Mouse (Mus musculus) 3T3-L1 (cell line): ENCODE measurements around the gene G6pc3.

Experiments used
- DNase-seq: peaks from one replicate; pipeline ENCODE4 v3.0.0-alpha.2; 2015; ENCODE audit warnings: low read depth, low spot score

G6pc3 gene

DNA sequence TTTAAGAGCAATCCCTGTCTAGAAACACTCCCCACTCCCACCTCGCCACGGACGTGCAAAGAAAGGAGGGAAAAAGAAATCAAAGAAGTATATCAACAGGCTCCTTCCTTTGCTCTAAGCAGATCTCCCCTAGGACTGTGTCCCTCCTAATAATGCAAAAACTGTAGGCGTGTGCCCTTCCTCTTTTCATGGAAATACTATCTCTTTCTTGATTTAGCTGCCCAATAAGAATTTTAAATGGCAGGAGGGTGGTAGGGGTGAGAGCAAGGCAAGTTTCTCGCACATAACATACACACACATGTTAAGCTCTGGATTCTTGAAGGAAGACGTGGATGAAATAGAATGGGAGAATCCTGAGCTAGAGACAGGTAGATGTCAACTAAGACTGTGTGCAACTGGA is 440 bp upstream of the G6pc3 start:
- DNase-seq = no peak

DNA sequence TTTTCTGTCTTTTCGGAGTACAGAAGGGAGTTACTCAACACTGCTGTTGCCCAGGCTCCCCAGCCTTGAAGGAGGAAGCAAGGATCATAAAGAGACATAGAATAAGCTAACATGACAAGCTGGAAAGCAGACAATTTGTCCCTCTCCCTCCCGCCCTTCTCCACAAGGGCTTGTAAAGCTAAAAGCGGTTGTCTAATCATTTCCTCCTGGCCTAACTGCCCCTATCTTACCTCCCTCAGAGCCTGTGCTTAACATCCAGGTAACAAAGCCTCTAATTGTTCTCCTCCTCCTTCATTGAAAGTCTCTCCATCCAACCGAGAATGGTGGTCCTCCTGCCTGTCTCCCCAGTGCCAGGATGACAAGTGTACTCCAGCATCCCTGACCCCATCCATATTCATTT is 1.4 kb downstream of the G6pc3 start:
- no peak for DNase-seq

DNA sequence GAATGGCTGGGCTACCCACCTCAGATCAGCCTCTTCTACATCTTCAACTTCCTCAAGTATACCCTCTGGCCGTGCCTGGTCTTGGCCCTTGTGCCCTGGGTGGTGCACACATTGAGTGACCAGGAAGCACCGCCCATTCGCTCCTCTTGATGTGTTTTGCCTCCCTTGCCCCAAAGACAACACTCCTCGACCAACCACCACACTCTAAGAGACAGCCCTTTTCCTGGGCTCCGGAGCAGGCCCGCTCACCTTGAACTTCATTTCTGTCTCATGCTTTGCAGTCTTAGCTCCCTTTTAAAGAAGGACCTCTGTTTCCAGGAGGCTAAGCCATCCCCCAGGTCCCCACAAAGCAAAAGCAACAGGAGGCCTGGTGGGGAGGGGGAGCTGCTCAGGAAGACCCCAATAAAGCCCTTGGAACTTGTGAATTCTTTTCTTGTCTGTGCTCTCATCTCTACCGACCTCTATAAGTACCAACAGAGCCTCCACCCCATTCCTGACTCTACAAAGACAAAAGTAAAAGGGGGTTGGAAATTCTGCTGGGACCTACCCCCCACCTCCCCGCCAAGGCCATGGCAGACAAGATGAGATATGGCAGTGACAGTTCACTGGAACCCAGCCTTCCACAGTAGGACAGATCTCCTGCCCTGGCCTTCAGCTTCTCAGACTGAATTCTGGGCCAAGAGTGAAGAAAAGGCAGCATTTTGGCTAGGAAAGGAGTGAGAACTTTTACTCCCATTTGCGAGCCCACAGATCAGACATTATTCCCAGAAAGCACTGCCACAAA is 4.4 kb downstream of the G6pc3 start:
- DNase-seq = no peak

DNA sequence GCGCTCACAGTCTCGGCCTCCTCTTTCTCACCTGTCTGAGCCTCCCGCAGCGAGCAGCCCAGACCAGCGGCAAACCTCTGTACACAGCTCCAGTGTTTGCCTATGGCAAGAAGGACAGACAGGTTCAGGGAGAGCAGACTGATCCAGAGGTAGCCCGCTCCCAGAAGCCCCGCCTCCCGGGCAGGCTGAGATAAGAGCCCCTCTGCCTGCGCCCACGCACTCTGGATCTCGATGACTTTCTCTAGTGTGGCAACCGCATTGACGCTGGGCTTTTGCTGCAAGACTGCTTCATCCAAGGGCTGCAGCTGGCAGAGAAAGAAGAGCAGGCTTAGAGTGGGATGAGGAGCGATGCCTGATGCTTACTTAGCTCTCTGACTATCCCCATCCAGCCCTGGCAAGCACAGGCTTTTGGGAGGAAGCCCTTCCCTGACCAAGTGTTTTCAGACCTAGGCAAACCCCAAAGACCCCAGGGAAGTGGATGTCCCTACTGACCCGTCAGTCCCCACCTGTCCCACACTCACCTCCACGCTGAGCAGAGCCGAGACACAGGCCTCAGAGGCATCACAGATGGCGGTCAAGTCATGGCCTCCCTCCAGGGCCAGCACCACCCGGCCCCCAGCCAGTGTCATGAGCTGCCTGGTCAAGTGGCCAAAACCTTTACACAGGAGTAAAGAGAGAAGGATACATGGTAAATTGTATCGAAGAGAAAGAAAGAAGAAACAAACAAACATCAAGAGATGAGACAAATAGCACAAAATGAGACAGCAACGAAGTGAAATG is 6.8 kb downstream of the G6pc3 start:
- DNase-seq = no peak

DNA sequence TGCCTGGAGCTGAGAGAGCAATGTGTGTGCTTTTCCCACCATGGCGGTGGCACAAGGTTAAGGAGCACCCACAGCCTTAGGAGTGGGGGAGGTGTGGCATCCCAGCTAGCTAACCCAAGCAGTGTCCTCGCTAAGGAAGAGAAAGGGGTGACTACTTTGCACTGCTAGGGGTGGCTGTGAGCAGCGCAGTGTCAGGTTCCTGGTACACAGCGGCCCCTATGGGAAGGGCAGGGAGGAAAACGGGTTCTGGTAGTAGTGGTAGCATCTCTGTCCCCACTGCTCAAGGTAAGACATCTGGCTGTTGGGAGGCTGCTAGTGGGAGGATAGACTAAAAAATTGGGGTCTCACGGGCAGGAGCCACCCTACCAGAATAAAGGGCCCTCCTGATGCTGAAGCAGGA is 8.8 kb downstream of the G6pc3 start:
- DNase-seq = no peak

DNA sequence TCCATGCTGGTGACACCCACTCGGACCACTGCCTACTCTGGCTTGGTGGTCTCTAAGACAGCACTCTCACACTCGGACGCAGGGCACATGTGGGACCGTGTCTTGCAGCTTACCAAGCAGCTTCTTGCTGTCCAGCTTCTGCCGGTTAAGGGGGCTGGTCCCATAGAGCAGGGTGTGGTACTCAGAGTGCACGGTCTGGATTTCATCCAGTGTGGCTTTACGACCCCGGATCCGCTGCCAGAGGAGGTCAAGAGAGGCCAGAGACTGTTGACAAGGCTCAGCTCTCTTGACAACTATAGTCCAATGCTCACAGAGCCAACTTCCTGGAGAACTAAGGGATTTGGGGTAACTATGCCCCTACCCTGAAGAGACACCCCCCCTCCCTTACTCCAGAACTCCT is 10.4 kb downstream of the G6pc3 start:
- no peak for DNase-seq

DNA sequence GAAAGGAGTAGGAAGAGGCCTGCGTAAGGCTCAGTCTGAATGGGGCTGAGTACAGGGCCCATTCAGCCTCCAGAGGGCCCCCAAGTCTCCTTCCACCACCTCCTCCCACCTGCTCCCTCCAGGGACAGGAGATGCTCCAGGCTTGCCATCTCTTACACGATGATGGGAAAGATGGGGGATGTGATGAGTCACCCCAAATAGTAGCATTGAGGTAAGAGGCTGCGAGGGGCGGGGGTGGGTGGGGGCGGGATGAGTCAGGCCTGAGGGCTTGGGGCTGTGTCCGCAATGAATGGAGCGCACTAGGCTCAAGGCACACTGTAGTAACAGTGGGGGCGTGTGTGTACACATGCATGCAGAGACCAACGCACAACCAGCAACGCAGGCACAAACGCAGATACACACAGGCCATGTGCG is 12.0 kb downstream of the G6pc3 start:
- peak; percentile 86 for DNase-seq

DNA sequence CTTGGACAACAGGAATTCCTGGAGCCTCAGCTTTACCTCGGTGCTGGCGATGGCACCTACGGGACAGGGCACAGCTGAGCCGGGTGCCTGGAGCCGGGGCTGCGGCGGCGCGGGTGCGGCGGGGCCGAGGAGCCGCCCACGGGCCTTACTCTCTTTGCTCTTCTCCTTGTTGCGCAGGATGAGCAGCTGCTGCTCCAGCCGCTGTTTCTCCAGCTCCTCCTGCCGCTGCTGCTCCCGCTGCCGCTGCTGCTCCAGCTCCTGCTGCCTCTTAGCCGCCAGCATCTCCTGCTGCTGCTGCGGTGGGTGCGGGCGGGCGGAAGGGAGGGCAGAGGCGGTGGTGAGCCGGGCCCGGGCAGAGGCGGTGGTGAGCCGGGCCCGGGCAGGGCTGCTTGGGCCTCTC is 17.1 kb downstream of the G6pc3 start:
- no peak for DNase-seq

DNA sequence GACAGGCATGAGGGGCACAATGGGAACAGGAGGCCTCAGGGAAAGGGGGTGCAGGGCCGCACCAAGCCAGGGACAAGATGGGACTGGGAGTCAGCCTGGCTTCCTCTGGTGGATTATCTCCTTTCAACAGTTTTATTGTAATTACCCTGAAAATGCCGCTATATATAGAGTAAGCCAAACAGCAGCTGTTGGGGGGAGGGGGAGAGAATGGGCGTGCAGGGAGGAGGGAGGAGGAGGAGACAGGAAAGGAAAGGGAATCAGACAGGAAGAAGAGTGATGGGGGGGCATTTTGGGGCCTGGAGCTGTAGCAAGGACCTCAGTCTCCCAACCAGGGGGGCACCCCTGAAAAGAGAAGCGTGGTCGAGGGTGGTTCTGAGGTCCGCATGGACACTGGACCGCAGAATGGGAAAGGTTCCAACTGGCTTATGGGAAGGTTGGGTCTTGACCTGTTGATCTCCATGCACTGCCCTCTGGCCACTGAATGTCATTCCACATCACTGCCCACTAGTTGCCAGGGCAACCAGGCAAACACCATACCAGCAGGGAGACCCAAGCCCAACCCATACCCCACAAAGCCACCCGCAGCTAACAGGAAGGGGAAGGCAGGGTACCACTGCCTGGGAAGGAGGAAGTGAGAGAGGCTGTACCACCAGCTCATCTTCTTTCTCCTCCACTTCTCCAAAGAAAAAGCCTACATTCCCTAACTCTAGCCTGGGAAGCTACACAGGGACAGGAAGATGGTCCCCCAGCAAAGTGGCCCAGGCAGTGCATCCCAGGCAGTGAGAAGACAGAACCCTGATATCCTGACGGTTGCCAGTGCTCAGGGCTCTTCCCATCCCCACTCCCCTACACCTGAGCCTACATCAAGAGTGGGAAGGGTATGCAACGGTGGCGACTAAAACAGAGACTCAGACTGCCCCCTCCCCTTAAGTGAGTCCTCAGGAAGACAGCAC is 18.7 kb downstream of the G6pc3 start:
- DNase-seq = no peak

DNA sequence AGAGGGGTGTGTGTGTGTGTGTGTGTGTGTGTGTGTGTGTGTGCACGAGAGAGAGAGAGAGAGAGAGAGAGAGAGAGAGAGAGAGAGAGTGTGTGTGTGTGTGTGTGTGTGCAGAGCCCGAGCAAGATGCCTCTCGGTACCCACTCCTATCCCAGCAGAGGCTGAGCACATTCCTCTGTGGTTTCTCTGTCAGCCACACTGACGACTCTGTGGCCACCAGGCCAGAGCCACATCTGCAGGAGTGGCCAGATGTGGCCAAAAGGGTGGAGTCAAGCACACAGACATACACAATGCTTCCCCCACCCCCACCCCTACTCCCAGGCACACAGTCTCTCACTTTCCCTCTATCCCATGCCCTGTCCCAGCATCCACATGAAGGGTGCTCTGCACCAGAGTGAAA is 19.4 kb downstream of the G6pc3 start:
- peak; percentile 87 for DNase-seq

DNA sequence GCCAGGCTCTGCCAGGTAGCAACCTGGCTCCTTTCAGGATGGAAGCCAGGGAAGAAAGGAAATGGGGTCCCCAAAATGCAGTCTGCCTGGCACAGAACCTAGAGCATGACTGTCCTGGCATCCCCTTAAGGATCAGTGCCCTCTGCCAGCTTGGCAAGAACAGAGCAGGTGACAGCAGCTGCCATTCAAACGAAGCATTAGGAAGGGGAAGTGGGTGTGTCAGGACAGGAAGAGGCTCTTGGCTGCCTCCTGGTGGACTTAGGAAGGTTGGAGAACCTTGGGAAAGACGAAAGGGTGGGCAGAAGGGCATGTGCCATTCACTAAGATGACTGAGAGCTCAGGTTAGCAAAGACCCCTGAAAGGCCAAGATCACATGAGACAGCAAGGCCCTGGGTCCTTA is 20.3 kb downstream of the G6pc3 start:
- peak; percentile 65 for DNase-seq

DNA sequence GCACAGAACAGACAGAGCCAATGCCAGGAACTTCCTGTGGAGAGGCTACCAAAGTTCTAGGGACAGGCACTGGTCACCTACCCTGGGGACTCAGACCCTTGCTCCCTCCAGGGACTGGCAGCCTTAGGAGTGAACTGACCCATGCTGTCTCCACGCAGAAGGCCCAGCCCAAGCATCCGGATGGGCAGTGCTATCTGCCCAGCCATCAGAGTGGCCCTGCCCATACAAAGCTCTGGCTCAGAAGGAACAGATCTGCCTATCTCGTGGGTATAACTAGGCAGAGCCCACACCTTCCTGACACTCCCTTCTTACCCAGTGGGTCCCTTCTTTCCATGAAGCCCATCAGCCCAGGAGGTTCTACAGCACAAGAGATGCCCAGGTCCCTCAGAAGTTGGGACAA is 20.8 kb downstream of the G6pc3 start:
- no peak for DNase-seq

DNA sequence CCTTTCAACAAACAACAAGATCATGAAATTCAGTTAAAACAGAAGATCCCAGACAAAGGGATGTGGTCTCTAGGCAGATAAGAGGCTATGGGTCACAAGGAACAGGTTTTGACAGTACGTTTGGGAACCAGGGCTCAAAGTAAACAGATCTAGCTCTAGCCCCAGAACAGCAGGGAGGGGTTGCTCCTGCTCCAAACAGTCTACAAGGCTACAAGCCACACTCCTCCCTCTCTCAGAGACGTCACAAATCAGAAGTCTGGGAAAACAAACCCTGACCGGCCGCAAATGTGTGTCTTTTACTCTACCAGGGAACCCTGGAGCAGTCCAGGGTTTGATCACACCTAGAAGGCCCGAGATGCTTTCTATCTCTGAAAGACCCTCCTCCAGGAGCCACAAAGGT is 21.6 kb downstream of the G6pc3 start:
- DNase-seq = no peak

DNA sequence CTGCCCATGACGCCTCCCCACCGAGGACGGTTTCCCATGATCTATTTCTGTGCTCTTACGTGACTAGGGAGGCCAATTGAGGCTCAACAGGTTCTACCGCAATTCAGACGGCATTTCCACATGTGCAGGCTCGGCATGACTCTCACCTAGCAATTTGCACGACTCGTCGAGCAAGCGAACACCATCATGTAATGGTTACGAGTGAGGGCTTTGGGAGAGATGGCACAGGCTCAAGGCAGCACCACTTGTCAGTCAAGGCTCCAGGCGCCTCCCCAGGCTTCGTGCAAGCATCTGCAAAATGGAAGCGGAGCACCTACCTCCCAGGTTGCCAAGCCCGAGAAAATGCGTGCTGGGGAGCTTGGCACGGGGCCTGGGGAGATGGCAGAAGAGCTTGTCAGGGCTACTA is 22.5 kb downstream of the G6pc3 start:
- no peak for DNase-seq

DNA sequence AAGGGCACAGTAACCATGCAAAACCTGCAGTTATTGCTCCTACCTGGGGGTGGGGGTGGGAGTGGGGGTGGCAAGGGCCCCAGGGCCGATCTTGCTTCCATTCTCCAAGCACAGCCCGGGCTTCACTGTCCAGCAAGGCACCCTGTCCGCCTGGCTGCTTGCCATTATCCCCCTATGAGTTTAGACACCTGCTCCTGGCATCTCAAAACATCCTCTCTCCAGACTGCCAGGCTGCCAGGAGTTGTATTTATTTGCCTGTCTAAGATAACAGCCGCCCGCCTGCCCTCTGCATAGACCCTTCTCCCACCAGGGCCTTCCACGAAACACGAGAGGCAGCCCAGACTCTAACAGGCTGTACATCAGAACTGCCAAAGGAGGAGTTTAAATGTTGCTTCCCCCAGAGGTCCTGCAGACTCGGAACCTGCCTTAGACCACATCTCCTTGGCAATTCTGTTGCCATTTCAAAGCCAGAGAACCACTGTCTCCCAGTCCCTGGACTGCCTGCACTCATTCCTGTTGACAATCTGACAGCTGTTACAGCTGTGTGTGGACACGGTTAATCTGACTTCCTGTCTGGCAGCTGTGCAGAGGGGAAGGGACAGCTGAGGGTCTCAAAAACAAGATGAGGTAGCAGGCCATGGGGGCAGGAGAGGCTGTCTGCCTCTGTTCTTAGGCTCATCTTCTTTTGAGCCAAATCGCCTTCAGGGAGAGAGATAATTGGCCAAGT is 25.2 kb downstream of the G6pc3 start:
- no peak for DNase-seq

DNA sequence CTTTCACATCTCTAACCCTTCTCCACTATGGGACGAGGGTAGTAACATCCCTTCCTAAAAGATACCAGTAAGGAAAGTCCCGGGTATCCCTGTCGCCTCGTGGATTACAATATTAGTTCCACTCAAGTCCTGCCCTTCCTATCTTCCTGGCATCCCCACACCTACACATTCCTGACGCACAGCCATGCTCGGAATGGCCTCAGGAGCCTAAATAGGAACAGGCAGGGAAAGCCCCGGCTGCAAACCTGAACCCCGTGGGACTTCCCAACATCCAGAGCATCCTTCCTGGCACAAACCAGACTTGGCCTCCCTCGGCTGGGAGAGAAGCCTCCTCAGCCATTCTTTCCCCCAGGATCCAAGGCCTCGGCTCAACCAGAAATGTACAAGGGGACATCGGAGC is 26.1 kb downstream of the G6pc3 start:
- peak; percentile 45 for DNase-seq

DNA sequence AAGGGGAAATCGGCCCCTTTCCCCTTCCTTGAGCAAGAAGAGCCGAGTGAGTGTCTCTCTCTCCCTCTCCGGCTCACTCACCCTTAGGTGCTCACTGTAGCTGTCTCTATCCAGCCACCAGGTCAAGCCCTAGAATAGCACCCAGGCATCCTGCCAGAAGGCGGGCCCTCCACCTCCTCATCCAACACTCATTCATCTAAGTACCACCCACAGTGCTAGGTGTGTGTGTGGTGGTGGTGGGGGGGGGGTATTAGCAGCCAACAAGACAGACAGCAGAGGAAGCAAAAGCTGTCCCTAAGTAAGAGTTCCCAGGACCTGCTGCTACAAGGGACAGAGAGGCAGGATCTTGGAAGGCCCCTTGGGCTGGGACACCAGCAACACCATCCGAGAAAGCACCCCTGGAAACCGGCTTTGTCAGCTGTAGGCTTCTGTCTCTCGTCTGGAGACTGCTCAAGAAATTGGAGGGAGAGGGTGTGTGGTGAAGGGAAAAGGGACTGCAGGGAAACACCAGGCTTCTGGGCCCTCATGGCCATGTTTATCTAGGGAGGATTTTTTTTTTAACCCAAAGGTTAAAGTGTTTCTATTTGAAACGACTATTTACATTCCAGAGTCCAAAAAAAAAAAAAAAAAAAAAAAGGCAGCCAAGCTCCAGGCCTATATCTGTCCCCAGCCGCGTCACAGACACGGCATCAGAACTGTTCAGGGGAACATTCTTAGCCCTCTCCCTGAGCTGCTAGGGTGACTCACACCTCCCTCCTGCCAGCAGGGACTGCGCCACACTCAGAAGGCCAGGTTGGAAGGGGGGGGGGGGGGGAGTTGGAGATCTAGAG is 26.9 kb downstream of the G6pc3 start:
- peak; percentile 90 for DNase-seq

DNA sequence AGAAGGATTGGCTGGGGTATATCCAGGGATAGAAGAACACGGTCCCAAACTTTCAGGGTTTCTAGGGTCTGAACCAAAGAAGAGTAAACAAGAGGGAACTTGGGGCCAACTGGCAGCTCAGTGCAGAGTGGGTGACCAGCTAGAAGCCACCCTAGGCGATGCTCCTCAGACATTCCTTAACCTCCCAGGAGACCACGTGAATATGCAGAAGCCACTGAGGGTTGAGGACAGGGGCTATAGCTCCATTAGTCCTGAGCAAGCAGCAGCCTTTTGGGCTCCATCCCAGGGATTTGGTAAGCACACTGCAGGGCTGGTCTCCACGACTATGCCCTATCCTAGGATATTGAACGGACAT is 27.4 kb downstream of the G6pc3 start:
- DNase-seq = peak; percentile 64

DNA sequence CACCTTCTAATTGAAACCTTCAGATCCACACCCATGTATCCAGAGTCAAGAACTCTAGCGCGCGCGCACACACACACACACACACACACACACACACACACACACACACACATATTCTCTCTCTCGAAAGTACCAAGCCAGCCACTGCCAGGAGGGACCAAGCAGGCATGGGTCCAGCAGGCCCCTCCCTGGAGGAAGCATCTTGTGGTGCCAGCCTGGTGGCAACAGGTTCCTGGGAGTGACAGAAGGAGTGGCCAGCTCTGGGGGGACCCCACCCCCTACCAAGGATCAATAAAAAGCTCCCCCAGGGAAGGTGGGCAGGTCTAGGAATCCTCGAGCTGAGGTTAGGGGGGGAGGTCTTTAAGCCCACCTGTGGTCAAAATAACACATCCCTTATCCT is 28.0 kb downstream of the G6pc3 start:
- no peak for DNase-seq

DNA sequence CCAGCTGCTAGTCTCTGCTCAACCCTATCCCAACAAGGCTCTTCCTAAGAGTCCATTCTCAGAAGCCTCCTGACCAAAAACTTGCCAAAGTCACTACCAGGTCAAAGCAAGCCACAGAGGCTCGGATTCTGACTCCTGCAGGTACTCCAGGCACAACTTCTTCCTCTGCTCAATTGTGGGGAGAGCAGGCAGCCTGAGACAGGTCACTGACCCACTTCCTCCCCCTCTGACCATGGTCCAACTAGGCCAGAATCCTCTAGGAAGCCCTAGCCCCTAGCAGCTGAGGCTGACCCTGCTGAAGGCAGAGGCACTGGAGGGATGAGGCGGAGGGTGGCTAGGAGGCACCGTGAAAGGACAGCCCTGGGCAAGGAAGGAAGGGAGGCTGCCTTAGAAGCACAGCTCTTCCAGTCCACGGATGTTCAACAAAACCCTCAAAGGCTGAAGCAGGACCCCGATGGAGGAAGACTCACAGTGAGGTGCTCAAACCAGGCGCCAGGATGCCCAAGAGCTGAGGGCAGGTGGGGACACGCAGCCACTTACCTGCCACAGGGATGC is 28.5 kb downstream of the G6pc3 start:
- peak; percentile 50 for DNase-seq
